Mouse (Mus musculus): ENCODE results near the gene Rps6kb2.

GRCm38 (mm10) chr19:4169378-4169784 is 6.2 kb upstream of the Rps6kb2 start:
- TF ChIP-seq POLR2A (IDR thresholded peaks at IDR 0.05; ENCODE audit: borderline replicate concordance, insufficient read depth, low read length) (peak; percentile 91), CTCF (IDR thresholded peaks at IDR 0.05; ENCODE audit: borderline replicate concordance, insufficient read depth, low read depth, low read length) (peak; percentile 73)

Measured in cerebellum, adult 2 months (tissue).